Mouse (Mus musculus) liver, adult (tissue): ENCODE measurements around the gene Myh13.

Experiments
- GATA4 ChIP-seq: IDR thresholded peaks from 2 replicates; pipeline ENCODE4 v1.6.1; 2014; ENCODE audit warnings: mild to moderate bottlenecking, low read length; ENCODE audit not compliant: insufficient replicate concordance

The Myh13 gene

DNA sequence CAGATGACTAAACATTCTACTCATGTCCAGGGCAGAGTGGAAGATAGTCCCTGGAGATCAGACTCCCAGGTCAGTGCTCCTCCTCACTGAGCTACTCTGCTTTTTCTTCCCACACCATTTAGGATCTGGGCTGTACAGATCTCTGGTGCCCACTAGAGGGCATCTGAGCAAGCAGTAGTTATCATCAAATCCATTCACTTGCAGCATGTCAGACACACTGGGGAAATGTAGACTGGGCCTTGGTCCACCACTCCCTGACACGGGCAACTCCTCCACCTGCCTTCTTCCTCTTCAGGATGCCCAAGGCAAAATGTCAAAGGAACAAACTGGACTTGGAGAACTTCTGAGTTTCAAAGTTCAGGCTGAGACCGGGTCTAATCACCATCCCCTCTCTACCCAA is 51.9 kb downstream of the Myh13 start:
- no peak for TF ChIP-seq GATA4

DNA sequence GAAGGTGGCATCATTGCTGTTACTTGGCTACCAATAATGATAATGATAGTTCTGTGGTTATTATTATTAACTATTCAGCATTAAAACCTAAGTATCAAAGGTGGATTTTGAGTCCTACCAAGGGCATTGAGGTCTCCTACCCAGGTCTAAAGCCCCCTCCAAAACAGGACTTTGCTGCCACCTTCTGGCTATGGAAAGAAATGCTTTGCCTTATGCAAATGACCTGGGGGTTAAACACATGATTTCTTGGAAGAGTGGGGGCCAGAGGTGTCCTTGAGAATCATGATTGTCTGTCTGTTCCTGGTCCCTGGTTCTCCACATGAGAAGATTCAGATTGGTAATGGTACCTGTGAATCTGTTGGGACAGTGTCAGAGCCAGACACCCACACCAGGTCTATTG is 54.9 kb downstream of the Myh13 start:
- no peak for TF ChIP-seq GATA4

DNA sequence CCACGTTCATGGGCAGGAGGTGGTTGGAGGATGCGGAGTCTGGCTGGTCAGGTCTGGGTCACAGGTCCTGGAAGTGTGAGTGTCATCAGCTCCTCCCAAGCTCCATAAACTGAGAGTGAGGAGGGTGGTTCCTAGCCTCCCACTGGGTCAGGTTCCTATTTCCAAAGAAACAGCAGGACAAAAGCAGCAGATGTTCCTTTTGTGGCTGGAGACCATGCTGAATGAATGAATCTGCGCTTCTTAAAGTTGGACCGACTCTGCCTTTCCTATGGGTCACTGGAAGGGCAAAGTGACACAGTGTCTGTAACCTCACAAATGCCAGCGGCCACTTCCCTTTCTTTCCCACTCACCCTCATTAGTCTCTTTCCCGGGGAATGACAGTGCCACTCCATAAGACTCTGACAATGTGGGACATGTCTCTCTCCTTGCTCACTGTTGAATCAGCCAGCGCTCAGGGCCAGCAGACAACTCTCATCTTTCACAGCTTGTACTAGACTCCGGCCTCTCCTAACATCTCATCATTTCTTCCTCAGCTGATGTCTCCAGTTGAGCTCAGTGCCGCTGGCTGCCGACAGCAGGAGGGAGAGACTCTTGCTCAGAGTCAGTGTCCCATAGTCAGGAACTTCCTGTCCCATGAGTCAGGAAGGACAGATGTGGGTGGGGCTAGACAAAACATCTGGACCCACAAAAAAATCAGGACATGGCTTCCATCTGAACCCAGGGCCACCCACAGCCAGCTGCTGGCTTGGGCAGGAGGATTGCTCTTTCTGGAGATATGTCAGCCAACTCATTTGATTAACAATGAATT is 58.4 kb downstream of the Myh13 start:
- TF ChIP-seq GATA4 = no peak

DNA sequence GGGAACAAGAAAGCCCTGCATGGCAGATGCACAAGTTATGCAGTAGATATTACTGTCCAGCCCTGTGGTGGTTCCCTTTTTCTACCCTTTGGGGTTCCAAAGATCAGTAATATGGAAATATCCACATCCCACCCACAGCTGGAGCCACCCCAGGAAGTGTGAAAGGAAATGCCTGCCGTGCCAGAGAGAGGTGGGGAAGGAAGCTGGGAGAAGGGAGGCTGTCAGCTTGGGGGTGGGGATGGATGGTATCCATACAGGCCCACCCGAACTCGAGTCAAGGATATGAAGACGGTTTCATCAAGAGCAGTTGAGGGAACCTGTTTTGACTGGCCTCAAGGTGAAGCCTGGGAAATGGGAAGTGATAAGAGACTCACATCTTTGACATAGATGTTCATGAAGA is 60.4 kb downstream of the Myh13 start:
- no peak for TF ChIP-seq GATA4

DNA sequence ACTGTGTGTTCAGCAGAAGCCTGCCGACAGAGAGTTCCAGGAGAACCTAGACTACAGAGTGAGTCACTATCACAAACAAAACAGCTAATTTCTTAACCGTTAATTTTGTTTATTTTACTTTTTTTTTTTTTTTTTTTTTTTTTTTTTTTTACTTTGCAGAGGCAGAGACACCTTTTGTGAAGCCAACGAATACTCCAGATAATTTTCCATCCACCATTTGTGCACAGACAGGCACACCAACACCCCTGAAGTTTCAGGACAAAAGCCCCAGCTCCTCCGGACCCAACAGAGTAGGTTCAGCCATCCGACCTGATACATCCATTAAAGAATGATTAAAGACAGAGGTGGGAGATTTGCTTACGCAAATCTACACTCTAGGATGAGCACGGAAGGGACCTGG is 63.2 kb downstream of the Myh13 start:
- no peak for TF ChIP-seq GATA4

DNA sequence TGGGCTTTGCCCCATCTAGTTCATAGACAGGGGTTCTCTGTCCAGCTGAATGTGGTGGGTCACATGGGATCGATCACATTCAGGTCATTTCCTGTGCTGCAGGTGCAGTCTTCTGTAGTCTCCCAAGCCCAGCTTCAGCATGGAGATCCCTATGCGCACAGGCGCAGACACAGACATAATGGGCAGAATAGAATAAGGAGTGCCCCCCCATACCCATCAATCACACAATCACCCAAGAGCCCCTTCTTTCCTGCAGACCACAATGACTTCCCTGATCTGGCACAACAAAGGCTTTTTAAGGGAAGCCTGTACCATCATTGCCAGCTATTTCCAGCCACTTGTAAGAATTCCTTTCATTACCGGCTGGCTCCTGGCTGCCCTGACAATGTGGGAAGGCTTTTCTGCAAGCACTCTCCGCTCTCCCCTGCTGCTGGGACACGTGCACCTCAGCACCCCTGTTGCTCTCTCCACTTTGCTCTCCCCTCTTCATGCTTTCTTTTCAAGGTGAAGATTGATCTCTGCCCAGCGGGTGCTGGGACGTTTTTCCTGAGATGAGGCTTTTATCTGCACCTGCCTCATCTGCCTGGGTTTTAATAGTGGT is 65.5 kb downstream of the Myh13 start:
- TF ChIP-seq GATA4 = no peak

DNA sequence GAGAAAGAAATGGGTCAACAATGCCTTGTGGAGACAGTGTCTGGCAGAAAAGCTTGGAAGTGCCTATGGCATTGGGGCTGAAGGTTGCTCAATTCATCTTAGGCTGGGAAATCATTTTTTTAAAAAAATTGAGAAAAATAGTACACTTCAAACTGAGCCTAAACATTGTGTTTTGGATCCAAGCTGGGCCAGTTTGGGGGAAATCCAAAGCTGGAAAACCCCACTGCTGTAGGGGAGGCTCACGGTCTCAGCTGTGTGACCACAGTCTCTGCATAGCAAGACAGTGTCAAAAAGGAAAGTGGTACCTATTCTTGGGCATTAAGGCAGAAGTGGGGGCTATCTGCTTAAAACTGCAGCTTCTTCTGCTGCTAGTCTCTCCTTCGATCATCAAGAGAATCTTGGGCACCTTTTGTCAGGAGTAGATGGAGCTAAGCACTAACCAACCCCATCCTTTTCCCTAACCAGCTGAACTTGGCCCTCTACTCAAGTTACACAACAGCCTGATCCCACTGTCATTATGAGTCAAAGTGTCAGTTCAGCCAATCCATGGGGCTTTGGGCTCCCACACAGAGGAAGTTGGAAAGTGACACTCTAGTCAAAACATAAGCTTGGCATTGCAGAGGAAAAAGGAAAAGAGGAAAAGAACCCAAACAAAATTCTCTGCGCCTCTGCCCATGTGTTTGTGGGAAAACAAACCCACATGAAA is 69.4 kb downstream of the Myh13 start:
- TF ChIP-seq GATA4 = no peak

DNA sequence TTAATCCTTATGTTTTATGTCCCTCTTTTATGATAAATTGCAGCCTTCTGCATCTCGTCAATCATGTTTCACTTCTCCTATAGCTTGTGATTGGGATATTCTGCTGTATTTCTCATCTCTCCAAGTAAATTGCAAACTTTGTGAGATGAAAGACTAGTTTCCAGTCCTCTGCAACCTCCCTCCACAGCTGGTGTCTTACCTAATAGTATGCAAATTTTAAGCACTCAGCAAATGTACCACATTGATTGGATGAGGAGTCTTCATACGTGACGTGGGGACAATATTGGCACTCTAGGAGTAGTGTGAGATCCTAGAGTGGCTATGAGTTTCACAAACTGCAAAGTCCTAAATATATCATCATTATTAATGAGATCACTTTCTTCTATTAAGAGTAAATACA is 70.9 kb downstream of the Myh13 start:
- no peak for TF ChIP-seq GATA4

DNA sequence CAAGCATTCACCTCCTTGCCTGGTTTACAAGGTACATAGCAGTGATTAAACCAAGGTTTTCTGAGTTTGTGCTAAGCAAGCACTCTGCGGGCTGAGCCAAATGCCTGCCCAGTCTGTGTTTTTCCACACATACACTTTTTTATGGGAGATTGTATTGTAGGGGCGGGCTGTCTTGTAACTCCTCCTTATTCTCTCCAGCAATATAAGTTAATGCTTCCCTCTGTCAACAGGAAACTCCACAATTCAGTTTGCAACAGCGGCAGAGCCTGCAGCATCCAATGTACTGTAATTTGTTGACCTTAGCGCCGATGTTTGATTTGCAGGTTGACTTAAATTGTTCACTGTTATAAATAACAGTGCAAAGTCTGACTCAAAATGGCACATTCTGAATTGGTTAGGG is 79.5 kb downstream of the Myh13 start:
- no peak for TF ChIP-seq GATA4

DNA sequence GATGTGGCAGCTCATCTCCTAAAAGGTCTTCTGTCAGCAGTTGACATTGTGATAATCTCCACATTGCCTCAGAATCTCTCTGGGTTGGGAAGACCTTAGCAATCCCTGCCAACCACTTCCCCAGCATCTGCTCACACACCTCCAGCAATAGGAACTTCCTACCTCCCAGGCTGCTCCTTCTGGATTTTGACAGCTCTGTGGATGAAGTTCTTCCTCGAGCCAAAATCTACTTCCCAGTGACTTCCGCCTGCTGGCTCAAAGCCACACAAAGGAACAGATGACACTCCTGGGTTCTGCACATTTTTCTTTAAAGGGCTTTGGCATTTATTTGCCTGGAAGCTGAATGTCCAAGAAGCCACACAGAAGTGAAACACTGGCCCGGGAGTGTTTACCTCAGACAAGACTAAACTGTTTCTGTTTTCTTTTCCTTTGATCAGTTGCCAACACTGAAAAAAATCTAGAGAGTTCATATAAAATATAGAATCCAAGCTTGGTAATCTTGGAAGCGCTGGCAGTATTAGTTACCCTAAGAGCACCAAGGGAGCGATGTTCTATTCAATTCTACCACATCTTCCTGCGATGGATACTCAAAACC is 93.0 kb downstream of the Myh13 start:
- no peak for TF ChIP-seq GATA4
